Mouse (Mus musculus): ENCODE data around the gene Mthfd1.

Gene Mthfd1

DNA sequence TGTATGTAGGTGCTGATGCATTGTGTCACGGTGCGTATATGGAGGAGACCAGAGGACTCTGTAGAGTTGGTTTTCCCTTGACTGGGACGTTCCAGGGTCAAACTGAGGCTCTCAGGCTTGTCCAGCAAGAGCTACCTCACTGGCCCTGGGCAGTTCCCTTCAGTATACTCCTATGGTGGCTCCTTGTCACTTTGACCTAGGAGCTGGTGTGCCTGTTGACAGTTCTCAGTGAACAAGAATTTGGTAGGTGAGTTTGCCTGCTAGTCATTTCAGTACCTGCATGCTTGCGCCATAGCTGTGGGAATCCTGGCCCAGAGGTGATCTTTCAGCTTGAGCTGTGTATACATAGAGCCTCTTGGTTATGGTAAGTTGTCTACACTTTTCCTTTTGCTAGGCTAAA lies 7.8 kb downstream of the Mthfd1 start:
- DNase-seq (ENCODE audit: low spot score in 2 of 2) = no peak

DNA sequence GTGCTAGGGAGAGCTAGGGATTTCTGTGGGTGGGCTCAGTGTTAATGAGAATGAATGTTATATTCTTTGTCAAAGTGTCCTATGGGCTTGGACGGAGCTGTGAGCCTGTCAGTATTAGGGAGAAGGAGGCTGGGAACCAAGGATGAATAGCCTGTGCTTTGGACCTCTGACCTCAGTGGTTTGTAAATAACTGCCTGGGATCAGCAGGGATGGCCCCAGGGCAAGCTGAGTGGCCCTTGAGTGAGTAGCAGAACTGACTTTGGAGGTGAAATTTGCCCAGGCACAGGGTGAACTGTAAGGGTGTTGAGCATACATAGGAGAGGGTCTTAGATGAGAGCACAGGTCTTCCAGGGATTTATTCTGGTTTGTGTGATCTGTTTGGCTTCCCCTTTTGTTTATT lies 8.8 kb downstream of the Mthfd1 start:
- no peak for DNase-seq (ENCODE audit: low spot score in 2 of 2)

DNA sequence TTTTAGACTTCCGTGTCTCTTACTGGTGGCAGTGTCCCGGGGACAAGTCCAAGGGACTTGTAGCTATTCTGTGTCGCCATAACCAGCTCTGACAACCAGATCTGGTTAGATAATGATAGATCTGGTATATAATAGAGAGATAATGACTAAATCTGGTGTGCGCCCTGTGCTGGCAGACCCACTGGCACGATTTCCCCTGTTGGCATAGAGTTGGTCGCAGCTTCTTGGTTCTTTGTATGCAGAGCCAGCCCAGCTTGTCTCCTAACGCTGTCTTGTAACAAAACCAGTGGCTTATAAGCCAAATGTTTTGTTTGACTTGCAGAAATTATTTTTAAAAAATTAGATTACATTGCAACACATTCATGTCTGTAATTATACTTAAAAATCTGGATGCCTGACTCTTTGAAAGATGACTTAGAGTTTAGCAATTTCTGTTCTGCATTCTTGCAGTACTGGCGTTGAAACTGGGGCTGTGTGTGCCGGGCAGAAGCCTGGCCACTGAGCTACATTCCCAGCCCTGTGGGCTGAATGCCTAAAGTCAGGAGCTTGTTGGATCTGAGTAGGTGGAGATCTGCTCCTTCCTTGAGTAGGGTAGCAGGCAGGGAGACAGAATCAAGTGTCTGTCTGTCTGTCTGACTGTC lies 9.3 kb downstream of the Mthfd1 start:
- DNase-seq (ENCODE audit: low spot score in 2 of 2) = peak in 1 of 2 experiments; percentile 30

DNA sequence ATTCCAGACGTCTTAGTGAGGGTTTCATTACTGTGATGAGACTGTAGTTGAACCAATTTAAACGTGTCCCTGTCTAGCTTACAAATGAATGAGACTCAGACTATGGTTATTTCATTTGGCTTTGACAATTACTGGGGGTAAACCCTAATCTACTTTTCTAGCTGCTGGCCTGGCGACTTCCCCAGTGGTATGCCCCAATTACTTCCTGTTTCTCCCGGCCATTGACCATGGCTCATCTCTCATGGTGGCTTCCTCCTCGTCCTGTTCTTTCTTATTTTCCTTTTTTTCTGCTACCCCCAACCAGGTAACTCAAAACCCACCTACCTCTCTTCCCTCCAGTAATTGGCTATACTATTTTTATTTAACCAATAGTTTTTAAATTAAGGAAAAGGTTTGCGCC lies 9.9 kb downstream of the Mthfd1 start:
- DNase-seq (ENCODE audit: low spot score in 2 of 2) = no peak

DNA sequence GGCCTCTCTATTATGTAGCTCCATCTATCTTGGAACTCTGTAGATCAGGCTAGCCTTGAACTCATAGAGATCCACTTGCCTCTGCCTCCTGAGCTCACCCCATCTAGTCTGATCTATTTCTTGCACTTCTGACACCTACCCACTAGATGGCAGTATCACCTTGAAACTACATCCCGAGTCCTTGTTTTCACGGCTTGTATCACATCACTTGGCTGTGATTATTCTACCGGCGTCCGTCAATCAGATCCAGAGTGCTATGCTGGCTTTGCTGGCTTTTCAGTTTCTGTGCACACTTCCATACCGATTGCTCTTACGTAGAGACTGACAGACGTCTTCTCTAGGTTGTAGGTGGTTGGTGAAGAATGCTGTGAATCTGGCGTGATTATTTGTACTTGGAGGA lies 11.8 kb downstream of the Mthfd1 start:
- peak; percentile 24 to 27 for DNase-seq (ENCODE audit: low spot score in 2 of 2)

DNA sequence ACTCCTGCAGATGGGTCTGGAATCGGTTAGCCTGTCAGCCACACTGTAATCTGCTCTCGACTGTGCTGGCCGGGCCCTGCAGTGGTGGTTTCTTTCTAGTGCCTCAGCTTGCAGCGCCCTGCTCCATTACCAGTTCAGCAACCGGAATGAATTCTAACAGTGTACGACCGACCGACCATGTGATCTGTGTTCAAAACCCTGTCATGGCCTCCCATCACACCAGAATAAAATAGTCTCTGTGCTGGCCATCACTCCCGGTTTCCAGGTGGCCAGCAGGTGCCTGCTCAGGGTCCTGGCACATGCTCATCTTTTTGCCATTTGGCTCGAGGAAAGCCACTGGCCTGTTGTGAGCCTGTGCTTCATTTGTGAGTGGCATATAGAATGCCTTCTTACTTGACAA lies 13.6 kb downstream of the Mthfd1 start:
- no peak for DNase-seq (ENCODE audit: low spot score in 2 of 2)

DNA sequence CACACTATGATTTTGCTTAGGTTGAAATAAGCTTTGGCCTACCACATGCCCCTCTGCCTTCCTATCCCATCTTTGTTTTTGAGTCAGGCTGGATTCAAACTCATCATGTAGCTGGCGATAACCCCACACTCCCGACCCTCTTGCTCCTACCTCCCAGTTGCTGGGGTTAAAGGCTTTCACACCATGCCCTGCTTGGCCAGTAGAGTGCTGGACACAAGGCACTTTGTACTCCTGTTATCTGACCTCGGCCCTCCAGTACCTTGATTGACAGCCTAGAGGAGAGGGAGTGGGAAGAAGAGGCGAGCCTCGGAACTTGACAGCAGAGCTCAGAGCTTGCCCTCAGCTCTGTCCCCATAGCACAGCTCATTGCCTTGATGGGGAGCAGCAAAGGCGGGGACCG lies 14.1 kb downstream of the Mthfd1 start:
- no peak for DNase-seq (ENCODE audit: low spot score in 2 of 2)

DNA sequence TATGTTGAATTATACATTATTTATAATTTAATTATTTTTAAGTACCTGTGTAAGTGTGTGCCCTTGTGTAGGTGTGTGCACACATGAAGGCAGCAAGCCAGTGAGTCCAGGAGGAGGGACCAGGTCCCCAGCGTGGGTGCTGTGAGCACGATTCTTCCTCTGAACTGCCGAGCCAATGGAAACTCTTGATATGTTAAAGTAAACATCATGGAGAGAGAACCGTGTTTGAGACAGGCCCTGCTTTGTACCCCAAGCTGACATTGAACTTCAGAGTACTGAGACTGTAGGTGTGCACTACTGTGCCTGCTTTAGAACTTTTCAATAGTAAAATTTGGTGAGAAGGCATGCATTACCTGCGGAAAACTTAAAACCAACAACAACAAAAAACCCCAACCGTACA lies 16.4 kb downstream of the Mthfd1 start:
- no peak for DNase-seq (ENCODE audit: low spot score in 2 of 2)

DNA sequence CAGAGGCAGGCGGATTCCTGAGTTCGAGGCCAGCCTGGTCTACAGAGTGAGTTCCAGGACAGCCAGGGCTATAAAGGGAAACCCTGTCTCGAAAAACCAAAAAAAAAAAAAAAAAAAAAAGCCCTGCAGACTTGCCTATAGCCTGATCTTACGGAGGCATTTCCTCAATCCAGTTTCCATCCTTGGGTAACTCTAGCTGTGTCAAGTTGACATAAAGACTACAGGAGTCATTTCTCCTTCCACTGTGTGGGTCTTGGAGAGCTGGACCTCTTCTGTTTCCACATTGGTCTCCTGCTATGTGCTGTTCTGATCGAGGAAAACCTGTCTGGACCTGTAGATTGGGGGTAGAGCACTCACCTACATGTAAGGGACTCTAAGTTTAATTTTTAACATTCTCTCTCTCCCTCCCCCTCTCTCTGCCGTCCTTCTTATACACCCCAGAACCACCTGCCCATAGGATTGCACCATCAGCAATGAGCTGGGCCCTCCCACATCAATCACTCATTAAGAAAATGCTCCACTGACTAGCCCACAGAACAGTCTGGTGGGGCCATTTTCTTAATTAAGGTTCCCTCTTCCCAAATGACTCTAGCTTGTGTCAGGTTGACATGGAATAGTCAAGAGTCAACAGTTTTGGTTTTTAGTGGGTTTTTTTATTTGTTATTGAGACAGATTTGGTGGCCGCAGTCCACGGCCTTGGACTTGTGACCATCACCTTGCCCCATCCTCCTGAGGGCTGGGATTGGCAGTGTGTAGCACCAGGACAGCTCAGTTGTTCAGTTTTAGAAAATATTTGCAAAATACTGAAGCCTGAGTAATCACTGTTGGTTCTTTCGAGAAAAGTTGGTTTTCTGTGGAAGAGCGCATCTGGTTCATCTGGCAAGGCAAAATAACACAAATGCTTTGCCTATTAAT lies 17.8 kb downstream of the Mthfd1 start:
- no peak for DNase-seq (ENCODE audit: low spot score in 2 of 2)

DNA sequence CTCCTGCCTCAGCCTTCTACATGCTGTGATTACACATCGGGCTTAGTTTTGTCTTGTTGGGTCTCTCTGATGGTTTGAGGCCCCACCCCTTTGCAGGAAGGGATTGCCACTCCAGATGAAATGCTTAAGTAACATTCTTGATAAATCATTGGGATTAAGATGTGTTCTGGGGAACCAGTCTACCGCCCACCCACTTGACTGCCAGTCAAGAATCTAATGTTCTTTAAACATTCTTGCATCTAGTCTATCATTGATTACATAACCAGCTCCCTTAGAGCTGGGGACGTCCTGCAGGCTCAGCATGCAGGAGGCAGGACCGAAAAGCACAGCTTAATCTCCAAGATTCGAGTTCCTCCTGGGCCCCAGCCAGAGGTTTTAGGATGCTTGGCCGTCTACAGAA lies 23.1 kb downstream of the Mthfd1 start:
- no peak for DNase-seq (ENCODE audit: low spot score in 2 of 2)

DNA sequence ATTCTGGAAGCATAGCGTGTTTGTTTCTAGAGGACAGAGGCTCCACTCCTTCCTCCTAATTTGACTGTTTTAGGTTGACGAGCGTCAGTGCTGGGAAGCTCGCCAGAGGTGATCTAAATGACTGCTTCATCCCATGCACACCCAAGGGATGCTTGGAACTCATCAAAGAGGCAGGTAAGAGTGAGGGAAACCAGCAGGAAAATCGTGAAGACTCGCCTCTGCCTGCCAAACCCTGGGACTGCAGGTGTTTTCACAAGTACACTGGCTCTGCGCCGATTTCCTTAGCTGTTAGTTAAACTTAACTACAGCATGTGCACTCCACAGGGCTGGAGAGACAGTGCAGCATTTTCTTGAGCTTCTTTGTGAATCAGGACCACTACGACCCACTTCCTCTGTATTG lies 25.5 kb downstream of the Mthfd1 start:
- no peak for DNase-seq (ENCODE audit: low spot score in 2 of 2)

DNA sequence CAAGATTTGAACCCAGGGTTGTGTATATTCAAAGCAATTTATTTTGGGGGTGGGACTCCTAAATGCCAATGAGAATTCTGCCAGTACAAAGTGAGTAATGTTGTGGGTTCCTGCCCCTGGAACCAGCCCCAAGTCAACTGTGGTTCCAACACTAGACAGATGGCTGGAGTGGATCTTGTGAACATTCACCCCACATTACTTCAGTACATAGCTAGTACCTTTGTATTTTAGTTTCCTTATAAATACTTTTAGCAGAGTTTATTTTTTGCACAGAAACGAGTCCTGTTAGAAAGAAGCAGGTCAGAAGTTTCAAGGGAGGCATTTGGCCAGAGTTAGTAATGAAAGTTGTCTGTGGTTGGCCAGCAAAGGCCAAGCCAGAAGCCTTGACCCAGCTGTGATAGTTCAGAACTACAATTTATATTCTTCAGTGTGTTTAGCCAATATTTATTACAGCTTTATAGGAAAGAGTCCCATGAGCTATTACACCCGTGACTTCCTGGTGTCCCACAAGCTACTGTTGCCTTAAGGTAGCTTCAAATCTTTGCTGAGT lies 26.1 kb downstream of the Mthfd1 start:
- no peak for DNase-seq (ENCODE audit: low spot score in 2 of 2)

DNA sequence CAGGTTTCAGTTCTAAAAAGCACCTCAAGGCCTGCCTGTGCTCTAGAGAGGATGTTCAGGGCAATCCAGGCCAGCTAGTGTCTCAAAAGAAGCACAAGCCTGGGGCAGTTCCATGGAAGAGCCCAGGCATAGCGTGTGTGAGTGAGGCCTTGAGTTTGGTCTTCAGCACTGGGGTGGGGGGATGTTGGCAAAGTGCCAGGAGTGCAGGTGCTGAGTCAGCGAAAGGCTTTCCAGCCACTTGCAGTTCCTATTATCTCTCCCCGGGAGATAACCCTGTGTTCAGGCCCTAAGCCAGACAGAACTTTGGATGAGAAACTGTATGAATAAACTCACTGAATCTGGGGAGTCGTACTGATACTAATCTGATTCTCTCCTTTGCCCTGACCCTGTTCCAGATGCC lies 27.0 kb downstream of the Mthfd1 start:
- DNase-seq (ENCODE audit: low spot score in 2 of 2) = no peak

DNA sequence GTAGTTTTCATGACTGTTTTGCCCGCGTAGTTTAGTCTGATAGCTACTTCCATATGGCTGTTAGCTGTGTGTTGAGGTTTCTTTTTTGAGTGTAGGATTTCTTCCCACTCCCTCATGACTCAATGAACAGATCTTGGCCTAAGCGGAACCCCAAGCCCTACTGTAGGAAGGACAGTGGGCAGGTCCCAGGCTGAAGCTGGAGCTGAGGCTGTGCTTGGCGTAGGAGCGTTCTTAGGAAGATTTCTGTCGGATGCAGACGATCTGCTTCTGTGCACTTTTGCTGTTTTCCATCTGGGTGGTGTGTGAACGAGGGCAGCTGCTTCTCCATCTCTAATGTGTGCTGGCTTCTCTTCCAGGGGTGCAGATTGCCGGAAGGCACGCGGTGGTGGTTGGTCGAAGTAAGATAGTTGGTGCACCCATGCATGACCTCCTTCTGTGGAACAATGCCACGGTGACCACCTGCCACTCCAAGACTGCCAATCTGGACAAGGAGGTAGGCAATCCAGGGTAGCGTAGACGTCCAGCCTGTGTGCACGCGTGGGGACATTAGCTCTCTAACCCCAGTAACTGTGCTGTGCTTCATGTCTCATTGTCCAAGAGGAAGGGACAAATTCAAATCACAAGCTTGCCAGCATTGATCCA lies 27.6 kb downstream of the Mthfd1 start:
- DNase-seq (ENCODE audit: low spot score in 2 of 2) = no peak

DNA sequence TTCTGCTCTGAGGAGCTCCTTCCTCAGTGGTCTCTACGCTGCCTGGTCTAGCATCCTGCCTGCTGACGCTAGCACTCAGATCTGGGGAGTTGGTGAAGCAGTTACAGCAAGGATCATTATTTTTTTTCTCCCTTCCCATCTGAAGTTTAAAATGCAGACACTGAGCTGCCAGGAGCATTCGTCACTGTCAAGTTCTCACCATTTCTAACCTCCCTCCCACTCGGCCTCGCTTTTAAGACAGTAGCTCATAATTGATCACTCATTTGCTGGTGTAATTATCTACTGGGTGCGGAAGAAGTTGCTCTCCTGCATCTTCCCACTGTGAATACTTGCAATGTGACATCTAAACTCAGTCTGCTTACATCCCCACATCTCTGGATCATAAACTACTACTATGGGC lies 30.3 kb downstream of the Mthfd1 start:
- DNase-seq (ENCODE audit: low spot score in 2 of 2) = no peak

DNA sequence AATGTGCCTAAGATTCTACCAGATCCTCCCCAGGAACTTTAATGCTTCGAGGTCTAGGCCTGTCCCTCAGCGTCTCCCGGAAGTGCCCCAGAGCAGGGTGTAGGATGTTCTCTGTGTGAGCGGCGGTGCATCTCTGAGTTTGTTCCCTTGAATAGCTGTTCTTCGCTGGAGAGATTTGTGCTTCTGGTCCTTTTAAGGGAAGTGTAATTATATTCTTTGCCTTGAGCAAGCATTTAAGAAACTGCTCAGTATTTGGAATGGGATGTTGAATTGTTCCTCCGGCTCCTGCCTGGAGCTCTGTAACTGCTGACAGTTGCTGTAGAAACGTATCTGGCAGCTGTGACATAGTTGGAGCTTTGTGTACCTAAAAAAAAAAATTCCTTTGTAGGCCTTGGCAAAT lies 32.9 kb downstream of the Mthfd1 start:
- no peak for DNase-seq (ENCODE audit: low spot score in 2 of 2)

DNA sequence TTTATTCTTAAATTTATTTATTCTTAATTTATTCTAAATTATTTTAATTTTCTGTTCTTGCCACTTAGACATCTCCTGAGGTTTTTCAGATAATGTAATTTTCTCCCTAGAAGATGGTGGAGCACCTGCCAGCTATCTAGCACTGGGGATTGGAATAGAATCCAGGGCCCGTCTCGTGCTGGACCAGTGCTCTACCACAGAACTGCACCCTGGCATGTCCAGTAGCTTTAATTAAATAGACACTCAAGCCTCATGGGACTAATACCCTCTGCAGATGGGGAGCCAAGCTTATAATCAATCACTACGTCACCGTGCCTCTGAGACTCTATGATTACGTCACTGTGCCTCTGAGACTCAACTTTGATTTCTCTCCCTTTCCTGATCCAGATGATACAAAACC lies 33.4 kb downstream of the Mthfd1 start:
- no peak for DNase-seq (ENCODE audit: low spot score in 2 of 2)

DNA sequence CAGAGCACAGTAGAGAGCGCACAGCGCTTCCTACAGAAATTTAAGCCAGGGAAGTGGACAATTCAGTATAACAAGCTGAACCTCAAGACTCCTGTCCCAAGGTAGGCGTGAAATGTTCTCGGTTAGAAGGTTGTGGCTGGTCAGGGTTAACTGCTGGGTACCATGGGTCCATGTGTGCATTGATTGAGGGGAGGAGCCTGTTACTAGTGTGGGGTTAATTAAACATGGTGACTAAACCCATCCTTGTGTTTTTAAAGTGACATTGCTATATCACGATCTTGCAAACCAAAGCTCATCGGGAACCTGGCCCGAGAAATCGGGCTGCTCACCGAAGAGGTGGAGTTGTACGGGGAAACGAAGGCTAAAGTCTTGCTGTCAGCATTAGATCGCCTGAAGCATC lies 34.3 kb downstream of the Mthfd1 start:
- no peak for DNase-seq (ENCODE audit: low spot score in 2 of 2)

DNA sequence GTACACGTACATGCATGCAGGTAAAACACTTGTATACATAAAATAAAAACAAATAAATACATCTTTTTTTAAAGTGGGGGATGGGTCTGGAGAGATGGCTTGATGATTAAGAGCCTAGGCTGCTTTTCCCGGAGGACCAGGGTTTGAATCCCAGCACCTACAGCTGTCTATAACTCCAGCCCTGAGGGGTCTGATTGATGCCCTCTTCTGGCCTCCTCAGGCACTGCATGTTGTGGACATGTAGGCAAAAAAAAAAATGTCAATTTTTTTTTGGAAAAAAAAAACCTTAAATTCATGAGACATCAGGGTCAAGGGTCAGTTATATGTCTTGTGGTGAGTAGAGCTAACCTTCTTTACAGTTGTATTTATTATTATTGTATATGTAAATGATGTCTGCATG lies 35.2 kb downstream of the Mthfd1 start:
- no peak for DNase-seq (ENCODE audit: low spot score in 2 of 2)

DNA sequence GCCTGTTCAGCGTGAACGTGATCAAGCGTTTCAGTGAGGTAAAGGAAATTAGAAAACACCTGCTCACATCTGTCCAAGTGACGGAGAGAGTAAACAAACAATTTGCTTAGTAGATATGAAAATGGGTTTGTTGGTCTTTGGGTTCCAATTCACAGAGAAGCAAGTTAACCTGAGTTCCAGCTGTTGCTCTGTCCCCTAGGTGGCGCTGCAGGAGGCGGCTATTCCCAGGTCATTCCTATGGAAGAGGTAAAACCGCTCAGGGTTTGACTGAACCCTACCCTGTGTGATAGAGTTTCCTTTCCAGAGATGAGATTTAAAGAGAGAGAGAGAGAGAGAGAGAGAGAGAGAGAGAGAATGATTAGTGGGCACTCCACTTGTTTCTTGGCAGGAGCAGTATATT lies 38.1 kb downstream of the Mthfd1 start:
- peak in 1 of 2 experiments; percentile 33 for DNase-seq (ENCODE audit: low spot score in 2 of 2)

DNA sequence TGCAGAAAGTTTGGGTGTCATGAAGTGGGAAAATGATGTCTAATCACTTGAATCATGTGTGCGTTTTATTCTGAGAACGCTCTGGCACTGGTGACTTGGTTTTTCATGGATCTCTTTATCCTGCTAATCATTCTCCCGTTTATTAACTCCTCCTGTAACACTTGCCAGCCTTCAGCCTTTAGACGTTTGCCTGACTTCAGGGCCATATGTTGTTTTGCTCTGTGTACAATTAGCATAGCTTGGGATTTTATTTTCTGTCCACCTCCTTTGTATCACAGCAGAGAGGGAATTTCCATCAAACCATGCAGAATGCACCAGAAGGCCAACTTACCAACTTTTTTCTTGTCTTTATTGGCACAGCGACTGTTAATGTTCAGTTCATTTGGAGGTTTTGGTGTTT lies 42.7 kb downstream of the Mthfd1 start:
- no peak for DNase-seq (ENCODE audit: low spot score in 2 of 2)

DNA sequence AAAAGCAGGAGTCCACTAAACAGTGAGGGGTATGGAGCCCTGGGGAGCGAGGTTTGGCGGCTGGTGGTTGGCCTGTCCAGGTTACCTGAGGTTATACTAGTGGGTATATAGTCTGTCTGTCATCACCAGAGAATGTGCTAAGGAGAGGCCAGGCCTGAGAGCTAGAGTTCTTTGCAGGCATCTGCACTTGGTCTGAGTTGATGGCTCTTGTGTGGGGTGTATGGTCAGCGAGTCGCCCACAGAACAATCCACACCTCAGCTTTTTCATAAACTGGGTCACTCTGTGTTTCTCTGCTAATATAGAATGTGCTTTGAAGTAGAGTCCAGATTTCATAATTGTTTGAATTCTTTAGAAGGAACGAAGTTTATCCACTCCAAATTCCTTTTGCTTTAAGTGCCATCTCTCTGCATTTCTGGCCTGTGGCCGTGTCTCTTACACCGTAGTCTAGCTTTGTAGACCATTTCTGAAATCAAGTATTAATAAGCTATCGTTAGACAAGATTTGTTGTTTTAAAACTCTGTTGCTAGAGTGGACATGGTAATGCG lies 44.3 kb downstream of the Mthfd1 start:
- no peak for DNase-seq (ENCODE audit: low spot score in 2 of 2)

All from heart, adult 9 months (tissue).